Mouse (Mus musculus): Measurements from ENCODE around the gene Gng10.

The Gng10 gene

GRCm38 (mm10) chr4:59034325-59034917, 467 bp upstream of the Gng10 start:
- DNase-seq, result peak; percentile 38

DNA sequence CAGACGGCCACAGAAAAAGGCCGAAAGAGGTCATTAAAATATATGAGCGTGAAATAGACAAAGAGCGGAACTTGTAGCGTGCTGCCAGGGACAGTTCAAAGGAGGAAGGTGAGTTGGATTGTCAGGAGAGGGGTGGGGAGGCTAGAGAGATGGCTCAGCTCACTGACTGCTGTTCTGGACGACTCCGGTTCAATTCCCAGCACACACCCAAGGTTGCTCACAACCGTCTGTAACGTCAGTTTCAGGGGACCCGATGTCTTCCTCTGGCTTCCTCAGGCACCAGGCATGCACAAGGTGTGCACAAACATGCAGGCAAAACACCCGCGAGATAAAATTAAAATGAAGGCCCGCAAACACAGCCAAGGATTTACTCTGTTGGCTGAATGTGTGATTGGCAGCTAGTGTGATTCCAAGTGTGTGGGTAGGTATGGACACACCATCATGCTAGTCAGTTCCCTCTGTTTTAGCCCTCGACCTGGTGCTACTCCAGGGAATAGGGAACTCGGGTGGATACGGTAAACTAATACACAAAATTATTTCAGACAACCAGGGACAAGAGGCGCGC, 980 bp downstream of the Gng10 start:
- DNase-seq, result peak; percentile 33

GRCm38 (mm10) chr4:59036490-59037127, 1.7 kb downstream of the Gng10 start:
- peak; percentile 80 for DNase-seq

- DNase-seq, result no peak
These were observed 2.6 kb downstream of the Gng10 start for GRCm38 (mm10) chr4:59037525-59037924.

DNA sequence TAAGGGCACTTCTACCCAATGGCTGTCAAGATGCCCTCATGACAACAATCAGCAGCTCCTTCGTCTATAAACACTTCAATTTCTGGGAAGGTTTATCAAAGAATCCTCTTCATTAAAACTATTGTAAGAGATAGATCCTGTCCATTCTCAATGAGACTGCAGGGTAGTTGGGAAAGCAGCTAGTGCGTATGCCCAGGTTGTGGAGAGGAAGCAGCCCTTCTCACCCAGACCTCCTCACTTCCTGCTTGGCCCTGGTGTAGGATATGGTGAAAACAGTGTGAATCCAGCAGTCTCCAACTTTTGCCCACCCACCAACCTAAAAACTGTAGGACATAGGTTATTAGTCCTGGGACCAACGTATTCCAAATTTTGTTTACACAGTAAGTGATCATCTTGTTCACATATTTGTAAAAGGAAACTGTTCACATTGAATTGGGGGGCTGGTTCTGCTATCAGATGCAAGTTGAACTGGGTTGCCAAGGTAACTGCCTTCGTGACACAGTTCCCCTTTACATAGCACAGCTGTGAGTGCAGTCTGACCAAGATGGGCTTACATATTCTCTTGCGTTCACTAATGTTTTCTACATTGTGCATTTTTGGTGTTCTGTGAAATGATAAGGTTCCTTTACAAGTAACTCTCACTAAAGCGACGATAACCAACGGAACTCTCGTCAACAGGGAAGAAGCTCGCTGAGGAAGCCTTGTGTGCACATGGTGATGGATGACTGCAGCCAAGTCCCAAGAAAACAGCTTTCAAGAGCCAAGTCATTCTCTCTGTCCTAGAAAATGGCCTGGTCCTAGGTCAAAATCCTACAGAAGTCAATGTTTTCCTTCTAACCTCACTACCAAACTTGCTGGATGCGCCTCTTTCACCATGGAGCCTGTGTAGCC, 5.8 kb downstream of the Gng10 start:
- DNase-seq, result no peak

GRCm38 (mm10) chr4:59043074-59043473, 8.2 kb downstream of the Gng10 start:
- no peak for DNase-seq

DNA sequence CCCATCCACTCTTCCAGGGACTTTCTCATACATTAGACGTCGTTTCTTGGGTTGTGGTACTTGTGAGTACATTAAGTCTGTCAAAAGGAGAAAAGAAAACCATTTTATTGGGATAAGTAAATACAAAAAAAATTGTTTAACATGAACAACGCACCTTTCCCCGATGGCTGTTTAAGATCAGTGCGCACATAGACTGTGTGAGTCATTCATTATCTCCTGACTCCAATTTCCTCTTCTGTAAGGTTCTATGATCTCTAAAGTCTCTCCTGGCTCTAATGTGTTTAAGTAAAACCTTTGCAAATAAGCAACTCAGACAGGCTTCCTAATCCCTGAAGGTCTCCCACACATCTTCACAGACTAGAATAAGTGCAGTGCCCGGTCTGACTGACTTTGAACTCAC, 9.0 kb downstream of the Gng10 start:
- DNase-seq, result no peak

GRCm38 (mm10) chr4:59047222-59047621, 12.3 kb downstream of the Gng10 start:
- DNase-seq, result no peak

- DNase-seq, result no peak
These were observed 16.2 kb downstream of the Gng10 start for GRCm38 (mm10) chr4:59051081-59051480.

DNA sequence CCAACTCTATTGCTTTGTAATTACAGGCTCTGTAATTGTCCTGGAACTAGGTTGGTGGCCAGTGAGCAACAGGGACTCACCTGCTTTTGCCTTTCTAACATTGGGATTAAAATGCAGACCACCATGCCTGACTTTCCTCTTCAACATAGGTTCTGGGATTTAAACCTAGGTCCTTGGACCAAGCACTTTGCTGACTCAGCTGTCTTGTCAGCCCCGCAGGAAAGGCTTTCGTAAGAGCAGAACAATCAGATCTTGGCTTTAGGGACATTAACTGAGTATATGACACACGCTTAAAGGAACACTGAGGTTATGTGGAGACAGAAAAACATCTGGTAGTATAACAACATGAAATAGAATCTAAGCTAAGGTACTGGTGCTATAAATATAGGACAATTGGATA, 23.0 kb downstream of the Gng10 start:
- no peak for DNase-seq

DNA sequence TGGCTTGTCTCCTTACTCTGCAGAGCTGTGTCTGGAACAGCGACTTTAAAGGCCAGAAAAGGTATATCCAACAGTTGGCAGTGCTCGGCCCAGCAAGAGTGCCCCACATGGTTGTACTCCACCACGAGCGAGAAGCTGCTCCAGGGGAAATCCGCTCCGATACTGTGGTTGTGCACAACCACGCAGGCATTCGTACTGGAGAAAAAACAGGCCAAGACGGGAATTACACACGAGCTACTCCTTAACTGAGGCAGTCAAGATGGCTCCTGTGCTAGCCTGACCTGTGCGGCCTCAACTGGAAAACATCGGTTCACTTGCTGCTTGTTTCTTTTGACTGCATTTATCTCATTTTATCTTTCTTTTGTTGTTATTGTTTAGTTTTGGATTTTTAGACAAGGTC, 27.6 kb downstream of the Gng10 start:
- DNase-seq, result no peak

DNA sequence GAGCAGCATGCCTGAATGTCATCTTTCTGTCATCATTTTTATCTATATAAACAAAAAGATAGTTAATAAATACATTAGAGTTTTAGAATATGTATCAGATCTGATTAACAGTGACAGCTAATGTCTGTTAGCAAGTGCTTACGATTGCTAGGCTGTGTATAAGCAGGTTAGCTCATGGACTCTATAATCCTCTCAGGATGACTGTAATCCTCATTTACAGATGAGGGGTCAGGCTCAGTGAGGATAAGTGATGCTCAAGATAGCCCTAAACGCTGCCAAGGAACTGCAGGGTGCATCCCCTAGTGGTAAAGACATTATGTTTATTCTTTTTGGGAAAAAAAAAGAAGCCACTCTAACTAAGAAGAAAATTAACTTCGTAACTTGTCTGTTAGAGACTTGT, 34.4 kb downstream of the Gng10 start:
- no peak for DNase-seq

DNA sequence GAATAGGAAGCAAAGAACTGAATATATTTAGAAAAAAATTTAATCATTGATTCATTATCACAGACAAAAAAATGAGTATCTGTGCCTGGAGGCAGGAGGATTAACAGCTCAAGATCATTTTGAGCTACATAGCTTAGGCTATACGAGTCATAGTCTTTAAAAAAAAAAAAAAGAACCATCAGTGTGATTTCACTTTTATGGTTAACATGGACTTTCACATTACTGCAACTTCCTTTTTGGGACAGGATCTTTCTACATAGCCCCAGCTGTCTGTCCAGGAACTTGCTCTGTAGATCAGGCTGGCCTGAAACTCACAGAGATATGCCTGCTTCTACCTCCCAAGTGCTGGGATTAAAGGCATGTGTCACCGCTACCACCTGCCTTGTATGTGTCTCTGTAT, 48.5 kb downstream of the Gng10 start:
- no peak for DNase-seq

GRCm38 (mm10) chr4:59089391-59089790, 54.5 kb downstream of the Gng10 start:
- no peak for DNase-seq

Data from cerebellum, adult 9-10 months (tissue).